ENCODE assay signal across 22 mouse cellular contexts in genomic region chr12:39724172-39724571, GRCm38 (mm10).
DNase-seq lines count a peak whose midpoint lies in the region; ATAC-seq lines count a peak whose summit lies in the region.
"Had no signal": no experiment of that assay in that cellular context is flagged by ENCODE, and none has a peak within 500 bp of the region (broad histone marks: within the 10 kb centered on the region; RNA-seq: fewer than 3 reads in every experiment).

No protein-coding gene starts in this region.

- DNase-seq in frontal cortex, postnatal 10 days (ENCODE audit: low spot score in 2 of 2) = no peak
- peak; percentile 64 for DNase-seq in brain, adult 2 months (ENCODE audit: low read depth, low spot score)
- peak; percentile 28 for DNase-seq in telencephalon, adult 2 months (ENCODE audit: low read depth, low spot score)
- DNase-seq in adrenal gland, postnatal 4 days (ENCODE audit: low spot score in 2 of 2) = no peak
- no peak for DNase-seq in lung, postnatal 10 days
- DNase-seq: adrenal gland, postnatal 10 days; adrenal gland, postnatal 36 days; B cell, adult 2 months; cerebellum, adult 11-12 months; cerebellum, adult 8-10 months; cerebellum, postnatal 10 days; cerebellum, postnatal 36 days; embryo, embryonic 11 days; forebrain, postnatal 0 days; gastrocnemius, postnatal 10 days; gastrocnemius, postnatal 36 days; heart, adult 2 months; heart, postnatal 14 days had no signal

- peak; percentile 84 for ATAC-seq in frontal cortex, adult (ENCODE audit: low TSS enrichment)
- ATAC-seq: CD4-positive, CD25-positive, alpha-beta regulatory T cell, adult 4 months; forebrain, embryonic 14.5 days; forebrain, postnatal 0 days; hindbrain, embryonic 16.5 days had no signal

Comparison
In these comparisons a context has a peak if more than half of its experiments do, and no peak if none do; other contexts are left out.
1. DNase-seq: peak in brain, adult 2 months (single experiment) and telencephalon, adult 2 months (single experiment); none in frontal cortex, postnatal 10 days (0 of 2), adrenal gland, postnatal 4 days (0 of 2) and lung, postnatal 10 days (single experiment).